Mouse (Mus musculus) liver, embryonic 14.5 days (tissue): ENCODE results near the gene S100a1.

Experiments
- CTCF ChIP-seq: IDR thresholded peaks from 2 replicates; pipeline ENCODE4 v1.5.1; 2016; ENCODE audit warnings: antibody characterized with exemption, low read depth, control low read depth
- EP300 ChIP-seq: IDR thresholded peaks from 2 replicates; pipeline ENCODE4 v1.6.1; 2016; ENCODE audit warnings: antibody characterized with exemption, low read depth

- TF ChIP-seq CTCF, result no peak
- TF ChIP-seq EP300, result no peak
These were observed 18.2 kb downstream of the S100a1 start for GRCm38 (mm10) chr3:90495850-90496525.
